Mouse (Mus musculus) brain, adult 10 weeks (tissue): Measurements from ENCODE around the gene Foxk1. TPM values are rescaled to one million over a fixed set of nuclear protein-coding genes. Genes with fewer than 3 reads are reported as not detected.

Experiments
- polyA plus RNA-seq: library from polyadenylated mRNA; stranded (reverse); fragments of 350-450 nt; fragmentation: Illumina TruSeq; extraction: RNeasy Lipid Tissue Mini Kit (QIAGEN cat#74804); gene quantifications from one replicate; pipeline ENCODE4 v1.2.3, GENCODE M21; 2015; ENCODE audit warnings: low read depth, low replicate concordance

Foxk1 gene
- polyA plus RNA-seq: 16.1 TPM

DNA sequence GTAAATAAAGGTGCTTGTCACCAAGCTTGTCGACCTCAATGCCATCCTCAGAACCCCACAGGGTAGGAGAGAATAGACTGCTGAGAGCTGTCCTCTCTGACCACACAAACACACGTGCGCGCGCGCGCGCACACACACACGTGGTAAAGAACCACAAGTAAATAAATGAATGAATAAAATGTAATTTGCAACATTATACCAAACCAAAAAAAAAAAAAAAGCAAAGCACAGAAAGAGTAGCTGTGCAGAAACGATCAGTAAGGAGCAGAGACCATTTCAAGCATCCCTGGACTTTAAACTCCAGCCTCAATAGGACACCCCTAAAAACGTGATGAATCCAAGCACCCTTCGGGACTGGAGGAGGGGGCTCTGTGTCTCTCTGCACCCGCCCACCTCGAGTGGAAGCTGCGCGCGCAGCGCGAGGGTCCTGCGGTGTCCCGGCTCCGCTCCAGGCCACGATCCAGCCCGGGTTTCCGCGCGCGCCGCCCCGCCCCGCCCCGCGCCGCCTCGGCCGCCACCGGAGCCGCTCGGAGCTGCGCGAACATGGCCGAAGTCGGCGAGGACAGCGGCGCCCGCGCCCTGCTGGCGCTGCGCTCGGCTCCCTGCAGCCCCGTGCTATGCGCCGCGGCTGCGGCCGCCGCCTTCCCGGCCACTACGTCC lies at the start of gene Foxk1:
TSS of gene Foxk1 (plus strand) at position 517 of the 660 bp plus-strand sequence.

DNA sequence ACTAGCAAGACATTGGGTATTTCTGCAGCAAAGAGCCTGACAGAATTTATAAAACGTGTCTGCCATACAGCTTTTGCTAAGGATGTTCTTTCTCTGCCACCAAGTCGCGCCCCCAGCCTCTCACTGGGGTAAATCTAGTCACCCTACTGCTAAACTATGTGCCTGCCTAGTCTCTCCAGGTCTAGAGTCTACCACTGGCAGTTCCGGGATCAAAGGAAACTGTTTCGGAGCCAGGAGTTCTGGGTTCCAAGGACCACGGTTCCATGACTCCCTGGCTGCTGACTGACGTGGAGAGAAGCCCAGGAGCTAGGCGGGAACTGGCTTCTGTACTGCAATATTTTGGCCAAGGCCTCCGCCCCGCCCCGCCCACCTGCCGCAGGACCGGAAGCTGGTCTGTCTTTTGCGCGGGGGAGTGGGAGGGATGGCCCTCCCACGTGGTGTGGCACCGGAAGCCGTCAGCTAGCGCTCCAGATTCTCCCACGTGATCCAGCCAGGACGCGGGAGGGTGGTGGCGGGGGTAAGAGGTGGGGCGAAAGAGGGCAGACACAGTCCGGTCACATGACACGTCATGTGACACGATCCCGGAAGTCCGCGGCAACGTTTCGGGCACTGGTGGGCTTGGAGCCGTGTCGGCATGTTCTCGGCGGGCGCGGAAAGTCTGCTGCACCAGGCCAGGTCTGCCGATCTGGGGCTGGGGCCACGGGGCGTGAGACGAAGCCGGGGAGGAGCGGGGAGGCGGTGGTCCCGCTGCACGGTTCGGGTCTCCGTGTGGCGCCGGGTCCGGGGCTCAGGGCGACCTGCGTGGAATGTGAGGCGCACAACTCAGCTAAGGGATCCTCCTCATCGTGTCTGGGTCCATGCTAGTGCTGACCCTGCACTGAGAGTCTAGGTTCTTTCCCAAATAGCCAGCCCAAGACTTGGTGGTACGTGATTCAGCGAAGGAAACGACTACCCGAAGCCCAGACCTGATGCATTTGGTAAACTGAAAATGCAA lies 62.5 kb downstream of the Foxk1 start, which contains the start of gene Ap5z1:
TSS of gene Ap5z1 (plus strand) at position 484 of the 994 bp plus-strand sequence.

Other genes with a start within 250 kb of the Foxk1 start
- 16.0 TPM for gene Ap5z1, start 62.4 kb downstream of the Foxk1 start, polyA plus RNA-seq
- gene Papolb, start 128.6 kb downstream of the Foxk1 start, polyA plus RNA-seq: 0.16 TPM
- gene Radil, start 149.6 kb downstream of the Foxk1 start, polyA plus RNA-seq: 11.1 TPM
- gene Mmd2, start 207.3 kb downstream of the Foxk1 start, polyA plus RNA-seq: 121 TPM
- 62.0 TPM for gene Wipi2, start 226.2 kb downstream of the Foxk1 start, polyA plus RNA-seq